Mouse (Mus musculus) myocyte (in vitro differentiated cells): ENCODE measurements around the gene Cdh5.

Source experiments
- E2F4 ChIP-seq: IDR thresholded peaks from one replicate; pipeline ENCODE4 v1.6.1; 2011; ENCODE audit warnings: mild to moderate bottlenecking, control low read depth, moderate library complexity; ENCODE audit not compliant: insufficient read depth
- MAX ChIP-seq: IDR thresholded peaks from one replicate; pipeline ENCODE4 v1.6.1; 2011; ENCODE audit warnings: low read depth, mild to moderate bottlenecking, control low read depth
- MYOD1 ChIP-seq, 3 experiments: IDR thresholded peaks; one replicate each; pipeline ENCODE4 v1.6.1; 2011; ENCODE audit warnings: control low read depth in 2 of 3, low read depth in 2 of 3, mild to moderate bottlenecking in 2 of 3, moderate library complexity in 1 of 3; ENCODE audit not compliant: insufficient read length in 2 of 3, control insufficient read depth in 1 of 3
- MYOG ChIP-seq, 3 experiments: IDR thresholded peaks; one replicate each; pipeline ENCODE4 v1.6.1; 2011; ENCODE audit warnings: control low read depth in 2 of 3, low read depth in 2 of 3, mild to moderate bottlenecking in 2 of 3; ENCODE audit not compliant: insufficient read length in 2 of 3, control insufficient read depth in 1 of 3, insufficient read depth in 1 of 3
- POLR2A ChIP-seq: IDR thresholded peaks from one replicate; pipeline ENCODE4 v1.6.1; 2011; ENCODE audit warnings: low read depth, mild to moderate bottlenecking, control low read depth, moderate library complexity; ENCODE audit not compliant: insufficient read length
- REST ChIP-seq: IDR thresholded peaks from one replicate; pipeline ENCODE4 v1.6.1; 2011; ENCODE audit warnings: mild to moderate bottlenecking, control low read depth, moderate library complexity; ENCODE audit not compliant: insufficient read depth, insufficient read length
- TCF12 ChIP-seq: IDR thresholded peaks from one replicate; pipeline ENCODE4 v1.6.1; 2011; ENCODE audit warnings: mild to moderate bottlenecking, control low read depth; ENCODE audit not compliant: poor library complexity, insufficient read depth, severe bottlenecking
- TCF3 ChIP-seq: IDR thresholded peaks from one replicate; pipeline ENCODE4 v1.6.1; 2011; ENCODE audit warnings: low read depth, control low read depth; ENCODE audit not compliant: insufficient read length
- USF1 ChIP-seq: IDR thresholded peaks from one replicate; pipeline ENCODE4 v1.6.1; 2011; ENCODE audit warnings: low read depth, mild to moderate bottlenecking, control low read depth, moderate library complexity

DNA sequence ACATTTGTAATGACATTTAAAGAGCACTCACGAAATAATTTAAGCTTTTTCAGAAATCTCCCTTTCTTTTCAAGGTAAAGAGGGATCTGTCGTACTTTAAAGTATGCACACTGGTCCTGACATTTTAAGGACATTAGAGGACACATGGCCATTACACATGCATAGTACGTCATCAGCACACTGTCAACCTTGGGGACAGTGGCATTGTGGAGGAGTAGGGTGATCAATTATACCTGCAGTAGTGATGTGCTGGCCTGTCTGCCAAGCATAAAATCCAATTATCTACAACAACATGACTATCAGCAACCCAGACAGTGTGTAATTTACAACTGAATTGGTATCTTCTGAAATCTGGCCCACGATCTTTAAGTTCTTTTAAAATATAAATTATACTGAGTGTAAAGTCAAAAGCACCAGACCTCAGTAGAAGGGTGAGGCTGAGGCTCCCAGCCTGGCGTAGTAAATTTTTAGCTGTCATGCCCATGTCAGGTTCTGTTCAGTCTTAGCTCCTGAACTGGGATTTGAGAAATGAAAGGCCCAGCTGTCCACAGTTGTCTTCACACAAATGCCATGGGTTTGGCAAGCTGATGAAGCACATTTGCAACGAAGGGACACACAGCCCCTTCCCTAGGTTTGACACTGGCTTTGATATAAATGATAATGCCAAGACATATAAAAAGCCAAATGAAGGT, 89.5 kb downstream of the Cdh5 start:
- TF ChIP-seq TCF12 = no peak
- no peak for TF ChIP-seq MAX
- TF ChIP-seq POLR2A = no peak
- peak in 1 of 3 experiments; percentile 46 for TF ChIP-seq MYOD1 (IDR thresholded peaks at IDR 0.05; ENCODE audit: control insufficient read depth in 1 of 3, insufficient read length in 2 of 3, low read depth in 2 of 3)
- no peak for TF ChIP-seq TCF3
- no peak for TF ChIP-seq USF1
- TF ChIP-seq MYOG (IDR thresholded peaks at IDR 0.05; ENCODE audit: control insufficient read depth in 1 of 3, insufficient read depth in 1 of 3, insufficient read length in 2 of 3, low read depth in 2 of 3) = peak in 1 of 3 experiments; percentile 7
- no peak for TF ChIP-seq E2F4
- no peak for TF ChIP-seq REST
